Mouse (Mus musculus): ENCODE measurements around the gene Fam166a.

- no peak for TF ChIP-seq POLR2A (IDR thresholded peaks at IDR 0.05; ENCODE audit: insufficient read depth, low read length)
- TF ChIP-seq CTCF (IDR thresholded peaks at IDR 0.05; ENCODE audit: low read depth, low read length) = no peak
Measured at GRCm38 (mm10) chr2:25200631-25201030, 17.9 kb upstream of the Fam166a start.
